Mouse (Mus musculus): Measurements from ENCODE around the gene Alyref. TPM values are rescaled to one million over a fixed set of nuclear protein-coding genes. Genes with fewer than 3 reads are reported as not detected.

The Alyref gene
- polyA plus RNA-seq, 2 experiments, result 143 to 478 TPM

GRCm38 (mm10) chr11:120574278-120574600 is 23.9 kb downstream of the Alyref start:
- no peak for ATAC-seq (ENCODE audit: low FRiP score, low read depth)
- no peak for TF ChIP-seq POLR2A (IDR thresholded peaks at IDR 0.05; ENCODE audit: borderline replicate concordance, extremely low read depth, insufficient read depth, insufficient read length)
- Histone ChIP-seq H3K4me3 (replicated peaks; ENCODE audit: low read length) (peak overlapping the region; percentile 94), H3K4me1 (ENCODE audit: control insufficient read depth, insufficient read depth, low read length) (peaks cover 21% of the 10 kb centered on the region), H3K36me3 (ENCODE audit: control insufficient read depth, insufficient read depth, low read length) (peaks cover 48% of the 10 kb centered on the region), H3K9ac (ENCODE audit: low read depth, low read length, severe bottlenecking) (peak overlapping the region; percentile 90; the same call in 1 of the 2 replicates), H3K27ac (replicated peaks; ENCODE audit: low read depth, low read length) (no peak overlapping the region), H3K4me2 (replicated peaks; ENCODE audit: low read depth, low read length, severe bottlenecking) (peak overlapping the region; percentile 76), H3K27me3 (ENCODE audit: control insufficient read depth, insufficient read depth, low read length) (no peaks in the 10 kb centered on the region), H3K9me3 (ENCODE audit: control insufficient read depth, low read length) (no peaks in the 10 kb centered on the region)
- no peak for DNase-seq (ENCODE audit: low spot score)
- 37% methylated on average over 5 of the region's 5 CpGs for WGBS

GRCm38 (mm10) chr11:120573585-120574277 is 24.4 kb downstream of the Alyref start:
- no peak for TF ChIP-seq POLR2A (IDR thresholded peaks at IDR 0.05; ENCODE audit: borderline replicate concordance, extremely low read depth, insufficient read depth, insufficient read length)
- Histone ChIP-seq H3K4me1 (ENCODE audit: control insufficient read depth, insufficient read depth, low read length) (peaks cover 21% of the 10 kb centered on the region), H3K9me3 (ENCODE audit: control insufficient read depth, low read length) (no peaks in the 10 kb centered on the region), H3K4me3 (replicated peaks; ENCODE audit: low read length) (peak overlapping the region; percentile 94), H3K27me3 (ENCODE audit: control insufficient read depth, insufficient read depth, low read length) (no peaks in the 10 kb centered on the region), H3K4me2 (replicated peaks; ENCODE audit: low read depth, low read length, severe bottlenecking) (peak overlapping the region; percentile 76), H3K27ac (replicated peaks; ENCODE audit: low read depth, low read length) (peak overlapping the region; percentile 97), H3K9ac (ENCODE audit: low read depth, low read length, severe bottlenecking) (peak overlapping the region; percentile 90), H3K36me3 (ENCODE audit: control insufficient read depth, insufficient read depth, low read length) (peaks cover 45% of the 10 kb centered on the region)
- no peak for DNase-seq (ENCODE audit: low spot score)
- no peak for ATAC-seq (ENCODE audit: low FRiP score, low read depth)
- under 1% methylated on average over 23 of the region's 23 CpGs for WGBS

- peak; percentile 99 for DNase-seq (ENCODE audit: low spot score)
- H3K4me2 ChIP-seq (replicated peaks; ENCODE audit: low read depth, low read length, severe bottlenecking), result peak within 1 kb of the TSS; percentile 76
- no peaks in the 10 kb centered on the region for H3K27me3 ChIP-seq (ENCODE audit: control insufficient read depth, insufficient read depth, low read length)
- WGBS, result under 1% methylated on average over 83 of the region's 94 CpGs
- peak within 1 kb of the TSS; percentile 96 for H3K9ac ChIP-seq (ENCODE audit: low read depth, low read length, severe bottlenecking)
- peak within 1 kb of the TSS; percentile 97 for H3K27ac ChIP-seq (replicated peaks; ENCODE audit: low read depth, low read length)
- TF ChIP-seq POLR2A (IDR thresholded peaks at IDR 0.05; ENCODE audit: borderline replicate concordance, extremely low read depth, insufficient read depth, insufficient read length), result peak; percentile 98; the same call in 1 of the 2 replicates
- H3K4me1 ChIP-seq (ENCODE audit: control insufficient read depth, insufficient read depth, low read length), result peaks cover 21% of the 10 kb centered on the region
- H3K9me3 ChIP-seq (ENCODE audit: control insufficient read depth, low read length), result no peaks in the 10 kb centered on the region
- ATAC-seq (ENCODE audit: low FRiP score, low read depth), result peak; percentile 94
- peaks cover 45% of the 10 kb centered on the region for H3K36me3 ChIP-seq (ENCODE audit: control insufficient read depth, insufficient read depth, low read length)
- peak within 1 kb of the TSS; percentile 94 for H3K4me3 ChIP-seq (replicated peaks; ENCODE audit: low read length)
Observed at GRCm38 (mm10) chr11:120572752-120573584, 25.2 kb downstream of the Alyref start, which contains the start of gene P4hb. P4hb (minus strand) TSS chr11:120573253.

GRCm38 (mm10) chr11:120572417-120572751 is 25.8 kb downstream of the Alyref start:
- Histone ChIP-seq H3K9me3 (ENCODE audit: control insufficient read depth, low read length) (no peaks in the 10 kb centered on the region), H3K4me2 (replicated peaks; ENCODE audit: low read depth, low read length, severe bottlenecking) (peak overlapping the region; percentile 76), H3K4me3 (replicated peaks; ENCODE audit: low read length) (peak overlapping the region; percentile 94), H3K9ac (ENCODE audit: low read depth, low read length, severe bottlenecking) (peak overlapping the region; percentile 96), H3K36me3 (ENCODE audit: control insufficient read depth, insufficient read depth, low read length) (peaks cover 45% of the 10 kb centered on the region), H3K27me3 (ENCODE audit: control insufficient read depth, insufficient read depth, low read length) (no peaks in the 10 kb centered on the region), H3K4me1 (ENCODE audit: control insufficient read depth, insufficient read depth, low read length) (peaks cover 21% of the 10 kb centered on the region), H3K27ac (replicated peaks; ENCODE audit: low read depth, low read length) (peak overlapping the region; percentile 82)
- ATAC-seq (ENCODE audit: low FRiP score, low read depth) (peak; percentile 14), DNase-seq (ENCODE audit: low spot score) (no peak)
- TF ChIP-seq POLR2A (IDR thresholded peaks at IDR 0.05; ENCODE audit: borderline replicate concordance, extremely low read depth, insufficient read depth, insufficient read length), result no peak
- 5% methylated on average over 17 of the region's 24 CpGs for WGBS

DNA sequence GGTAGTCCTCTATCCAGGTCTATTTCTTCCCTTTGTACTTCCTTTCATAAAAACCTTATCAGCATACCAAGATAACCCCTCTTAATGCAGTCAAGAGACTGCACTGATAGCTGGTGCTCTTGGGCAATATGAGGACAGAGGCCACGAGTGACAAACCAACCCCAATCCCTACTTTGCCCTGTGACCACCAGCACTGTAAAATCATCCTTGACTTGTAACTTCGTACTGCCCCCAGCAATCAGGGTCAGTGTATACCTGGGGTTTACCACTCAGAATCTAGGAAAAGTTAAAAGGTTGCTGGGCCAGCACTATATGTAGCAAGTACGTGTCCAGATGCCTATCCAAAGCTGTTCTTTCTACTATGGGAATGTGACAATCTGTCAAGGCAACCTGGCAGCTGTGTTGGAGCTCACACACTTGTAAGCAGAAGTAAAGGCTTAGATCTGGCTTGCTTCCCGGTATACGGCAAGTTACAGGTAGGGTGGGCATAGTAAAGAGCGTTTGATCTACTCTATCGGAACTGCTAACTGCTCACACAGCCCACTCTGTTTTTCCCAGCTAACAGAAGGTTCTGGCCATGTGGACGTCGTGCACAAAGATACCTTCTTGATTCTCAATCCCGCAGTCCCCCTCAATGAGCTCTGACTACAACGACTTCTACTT is 26.3 kb downstream of the Alyref start:
- peaks cover 21% of the 10 kb centered on the region for H3K4me1 ChIP-seq (ENCODE audit: control insufficient read depth, insufficient read depth, low read length)
- peaks cover 45% of the 10 kb centered on the region for H3K36me3 ChIP-seq (ENCODE audit: control insufficient read depth, insufficient read depth, low read length)
- no peaks in the 10 kb centered on the region for H3K9me3 ChIP-seq (ENCODE audit: control insufficient read depth, low read length)
- TF ChIP-seq POLR2A (IDR thresholded peaks at IDR 0.05; ENCODE audit: borderline replicate concordance, extremely low read depth, insufficient read depth, insufficient read length), result no peak
- H3K4me2 ChIP-seq (replicated peaks; ENCODE audit: low read depth, low read length, severe bottlenecking), result peak overlapping the region; percentile 76
- peak overlapping the region; percentile 96 for H3K9ac ChIP-seq (ENCODE audit: low read depth, low read length, severe bottlenecking)
- 10% methylated on average over 11 of the region's 11 CpGs for WGBS
- no peaks in the 10 kb centered on the region for H3K27me3 ChIP-seq (ENCODE audit: control insufficient read depth, insufficient read depth, low read length)
- no peak for ATAC-seq (ENCODE audit: low FRiP score, low read depth)
- peak overlapping the region; percentile 82; the same call in 1 of the 2 replicates for H3K27ac ChIP-seq (replicated peaks; ENCODE audit: low read depth, low read length)
- H3K4me3 ChIP-seq (replicated peaks; ENCODE audit: low read length), result peak overlapping the region; percentile 94
- DNase-seq (ENCODE audit: low spot score), result no peak
